Mouse (Mus musculus) intestine, embryonic 14.5 days (tissue): ENCODE results near the gene Itgal. TPM values are rescaled to one million over a fixed set of nuclear protein-coding genes. Genes with fewer than 3 reads are reported as not detected.

Experiments used
- polyA plus RNA-seq: library from polyadenylated mRNA; unstranded; fragments of >200 nt; fragmentation: Nextera tagmentation; extraction: Ambion mirVana; gene quantifications from 2 replicates; pipeline ENCODE4 v1.2.1, GENCODE M21; 2014

The Itgal gene
- polyA plus RNA-seq, 1 experiment from 2014 or later = 2.1 TPM

Other genes starting within 250 kb of the Itgal start
- 0.30 TPM in 1 of 2 replicates, not detected in the other for gene Zg16, start 208.9 kb upstream of the Itgal start, polyA plus RNA-seq
- 2.6 and 3.9 TPM in 2 replicates for gene AI467606, start 204.9 kb upstream of the Itgal start, polyA plus RNA-seq
- 2.9 TPM in 2 replicates for gene Qprt, start 174.0 kb upstream of the Itgal start, polyA plus RNA-seq
- 0.22 and 0.39 TPM in 2 replicates for gene Spn, start 158.4 kb upstream of the Itgal start, polyA plus RNA-seq
- 44.4 and 46.9 TPM in 2 replicates for gene Cd2bp2, start 100.2 kb upstream of the Itgal start, polyA plus RNA-seq
- 21.3 and 21.4 TPM in 2 replicates for gene Tbc1d10b, start 87.8 kb upstream of the Itgal start, polyA plus RNA-seq
- 10.8 and 12.9 TPM in 2 replicates for gene Mylpf, start 87.4 kb upstream of the Itgal start, polyA plus RNA-seq
- 16.8 and 18.5 TPM in 2 replicates for gene Zfp553, start 63.2 kb upstream of the Itgal start, polyA plus RNA-seq
- gene Sept1, start 63.1 kb upstream of the Itgal start, polyA plus RNA-seq = 12.9 and 14.4 TPM in 2 replicates
- gene Zfp771, start 52.0 kb upstream of the Itgal start, polyA plus RNA-seq = 47.6 and 52.2 TPM in 2 replicates
- gene Dctpp1, start 35.6 kb upstream of the Itgal start, polyA plus RNA-seq = 280 and 305 TPM in 2 replicates
- 153 and 183 TPM in 2 replicates for gene Sephs2, start 22.2 kb upstream of the Itgal start, polyA plus RNA-seq
- gene Zfp768, start 49.3 kb downstream of the Itgal start, polyA plus RNA-seq = 4.2 and 4.5 TPM in 2 replicates
- gene Zfp747, start 79.8 kb downstream of the Itgal start, polyA plus RNA-seq = 9.8 and 11.3 TPM in 2 replicates
- gene 9130019O22Rik, start 90.9 kb downstream of the Itgal start, polyA plus RNA-seq = 6.2 and 7.4 TPM in 2 replicates
- 9.2 and 9.7 TPM in 2 replicates for gene E430018J23Rik, start 97.4 kb downstream of the Itgal start, polyA plus RNA-seq
- 9.6 and 10.6 TPM in 2 replicates for gene Zfp764, start 110.6 kb downstream of the Itgal start, polyA plus RNA-seq
- 24.1 and 25.2 TPM in 2 replicates for gene Zfp688, start 125.8 kb downstream of the Itgal start, polyA plus RNA-seq
- 6.7 and 7.6 TPM in 2 replicates for gene Zfp689, start 152.9 kb downstream of the Itgal start, polyA plus RNA-seq
- gene Prr14, start 163.4 kb downstream of the Itgal start, polyA plus RNA-seq = 43.4 and 45.6 TPM in 2 replicates
- 11.4 and 13.9 TPM in 2 replicates for gene Fbrs, start 182.9 kb downstream of the Itgal start, polyA plus RNA-seq
- gene Srcap, start 215.7 kb downstream of the Itgal start, polyA plus RNA-seq = 49.4 and 51.8 TPM in 2 replicates
- gene Gm42715, start 223.3 kb downstream of the Itgal start, polyA plus RNA-seq = 18.8 and 19.8 TPM in 2 replicates